Mouse (Mus musculus) olfactory bulb, adult 2 months (tissue): ENCODE data around the gene Vstm2b.

Experiments
- CTCF ChIP-seq: fragments of 200-500 bp; IDR thresholded peaks from 2 replicates; pipeline ENCODE4 v1.5.1; 2012; ENCODE audit warnings: low read depth, mild to moderate bottlenecking, low read length, moderate library complexity; ENCODE audit not compliant: insufficient read depth
- POLR2A ChIP-seq: fragments of 200-500 bp; IDR thresholded peaks from 2 replicates; pipeline ENCODE4 v1.6.1; 2012; ENCODE audit warnings: mild to moderate bottlenecking, low read depth, low read length, moderate library complexity; ENCODE audit not compliant: insufficient read depth

- no peak for TF ChIP-seq CTCF
- no peak for TF ChIP-seq POLR2A
Observed at GRCm38 (mm10) chr7:40916761-40917160, 18.6 kb downstream of the Vstm2b start.
